Mouse (Mus musculus) testis, adult 2 months (tissue): ENCODE results near the gene Slc2a2. TPM values are rescaled to one million over a fixed set of nuclear protein-coding genes. Genes with fewer than 3 reads are reported as not detected.

Source experiments
- H3K27ac ChIP-seq: fragments of 200-500 bp; 2 replicates; pipeline ENCODE4 v1.5.1; 2012; ENCODE audit warnings: low read depth, low read length; ENCODE audit not compliant: control insufficient read depth, insufficient read depth
- H3K27me3 ChIP-seq: fragments of 200-500 bp; 2 replicates; pipeline ENCODE4 v1.6.1; 2012; ENCODE audit warnings: mild to moderate bottlenecking, low read length, moderate library complexity; ENCODE audit not compliant: control insufficient read depth, insufficient read depth
- H3K36me3 ChIP-seq: fragments of 200-500 bp; 2 replicates; pipeline ENCODE4 v1.6.1; 2012; ENCODE audit warnings: mild to moderate bottlenecking, low read length; ENCODE audit not compliant: control insufficient read depth, insufficient read depth
- H3K4me1 ChIP-seq: fragments of 200-500 bp; 2 replicates; pipeline ENCODE4 v1.6.1; 2012; ENCODE audit warnings: low read length; ENCODE audit not compliant: control insufficient read depth, insufficient read depth
- H3K4me3 ChIP-seq: fragments of 200-500 bp; 2 replicates; pipeline ENCODE4 v1.5.1; 2012; ENCODE audit warnings: low read depth, mild to moderate bottlenecking, low read length, moderate library complexity, mixed read lengths; ENCODE audit not compliant: control insufficient read depth
- CTCF ChIP-seq: fragments of 200-500 bp; IDR thresholded peaks from 2 replicates; pipeline ENCODE4 v1.5.1; 2012; ENCODE audit warnings: low read depth, mild to moderate bottlenecking, inconsistent platforms, low read length, moderate library complexity; ENCODE audit not compliant: control insufficient read depth, insufficient read depth, insufficient replicate concordance
- POLR2A ChIP-seq: fragments of 200-500 bp; IDR thresholded peaks from 2 replicates; pipeline ENCODE4 v1.6.1; 2012; ENCODE audit warnings: low read depth, mild to moderate bottlenecking, inconsistent platforms, low read length, moderate library complexity; ENCODE audit not compliant: control insufficient read depth
- polyA plus RNA-seq: library from polyadenylated mRNA; depleted of rRNA; stranded (reverse); fragments of >200 nt; gene quantifications from 2 replicates; pipeline ENCODE4 v1.2.3, GENCODE M21; 2012; rRNA removed

The Slc2a2 gene
- polyA plus RNA-seq: 0.19 and 0.26 TPM in 2 replicates

DNA sequence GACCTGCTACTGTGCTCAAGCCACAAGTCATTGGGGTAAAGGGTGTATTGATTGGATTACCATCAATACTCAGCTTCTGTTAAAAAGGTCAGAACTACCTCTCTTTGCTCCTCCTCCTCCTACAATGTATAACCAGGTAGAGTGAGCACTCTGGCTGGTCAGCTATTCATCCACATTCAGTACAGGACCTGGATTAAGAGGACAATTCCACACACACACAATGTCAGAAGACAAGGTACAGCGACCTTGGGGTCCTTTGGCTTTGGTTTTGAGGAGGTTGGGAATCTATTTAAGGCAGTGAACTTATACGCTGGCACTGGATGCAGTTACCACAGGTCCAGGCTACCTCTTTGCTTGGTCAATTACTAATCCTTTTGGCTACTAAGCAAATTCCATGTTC lies at the start of gene Slc2a2:
Gene Slc2a2 (plus strand): TSS at position 107 of the 400 bp plus-strand sequence.
- Histone ChIP-seq H3K27me3 (no peaks in the 10 kb centered on the region), H3K36me3 (no peaks in the 10 kb centered on the region), H3K27ac (no peak within 1 kb of the TSS), H3K4me3 (no peak within 1 kb of the TSS), H3K4me1 (no peaks in the 10 kb centered on the region)
- TF ChIP-seq CTCF: no peak
- no peak for TF ChIP-seq POLR2A

DNA sequence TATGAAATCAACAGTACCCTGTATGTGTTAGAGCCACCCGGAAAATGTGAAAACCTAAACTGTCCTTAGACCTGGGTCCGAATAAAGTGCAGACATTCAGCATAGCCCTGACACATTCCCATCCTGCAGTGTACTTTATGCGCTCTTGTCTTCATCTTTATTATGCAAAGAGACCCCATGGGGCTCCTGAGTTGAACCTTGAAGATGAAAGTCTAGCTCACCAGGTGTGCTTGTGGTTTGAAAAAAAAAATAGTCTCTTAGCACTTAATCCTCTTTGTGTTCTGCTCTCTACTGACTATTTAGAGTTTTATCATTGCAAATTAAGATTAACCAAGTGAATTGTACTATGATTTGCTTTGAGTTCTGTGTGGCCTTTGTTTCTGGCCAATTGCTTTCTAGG lies 45.1 kb upstream of the Slc2a2 start:
- Histone ChIP-seq H3K36me3 (no peaks in the 10 kb centered on the region), H3K4me3 (no peak overlapping the region), H3K4me1 (no peaks in the 10 kb centered on the region), H3K27me3 (no peaks in the 10 kb centered on the region), H3K27ac (no peak overlapping the region)
- no peak for TF ChIP-seq POLR2A
- TF ChIP-seq CTCF: no peak

DNA sequence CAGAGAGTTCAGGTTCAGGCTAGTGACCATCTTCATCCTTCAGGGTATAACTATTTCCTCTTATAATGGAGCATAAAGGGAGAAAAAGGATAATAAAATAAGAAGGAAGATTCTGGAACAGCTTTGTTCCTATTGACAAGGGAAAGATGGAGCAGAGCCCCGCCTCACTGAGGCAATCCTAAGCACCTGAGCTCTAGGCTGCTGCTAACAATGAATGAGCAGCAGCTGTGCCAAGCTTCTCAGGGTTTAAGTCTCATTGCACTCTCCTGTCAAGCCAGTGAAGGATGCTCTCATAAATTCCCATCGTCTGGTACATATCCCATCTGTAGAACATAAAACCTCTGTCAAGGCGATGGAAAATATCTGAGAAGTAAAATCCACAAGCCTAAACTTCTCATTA lies 44.7 kb upstream of the Slc2a2 start:
- H3K27ac ChIP-seq: no peak overlapping the region
- H3K4me3 ChIP-seq: no peak overlapping the region
- TF ChIP-seq CTCF (no peak), POLR2A (no peak)
- H3K4me1 ChIP-seq: no peaks in the 10 kb centered on the region
- no peaks in the 10 kb centered on the region for H3K27me3 ChIP-seq
- no peaks in the 10 kb centered on the region for H3K36me3 ChIP-seq

- no peak overlapping the region for H3K27ac ChIP-seq
- TF ChIP-seq CTCF (no peak), POLR2A (no peak)
- no peaks in the 10 kb centered on the region for H3K36me3 ChIP-seq
- H3K4me1 ChIP-seq: no peaks in the 10 kb centered on the region
- H3K4me3 ChIP-seq: no peak overlapping the region
- H3K27me3 ChIP-seq: no peaks in the 10 kb centered on the region
Measured at GRCm38 (mm10) chr3:28654740-28655139, 43.0 kb upstream of the Slc2a2 start.

DNA sequence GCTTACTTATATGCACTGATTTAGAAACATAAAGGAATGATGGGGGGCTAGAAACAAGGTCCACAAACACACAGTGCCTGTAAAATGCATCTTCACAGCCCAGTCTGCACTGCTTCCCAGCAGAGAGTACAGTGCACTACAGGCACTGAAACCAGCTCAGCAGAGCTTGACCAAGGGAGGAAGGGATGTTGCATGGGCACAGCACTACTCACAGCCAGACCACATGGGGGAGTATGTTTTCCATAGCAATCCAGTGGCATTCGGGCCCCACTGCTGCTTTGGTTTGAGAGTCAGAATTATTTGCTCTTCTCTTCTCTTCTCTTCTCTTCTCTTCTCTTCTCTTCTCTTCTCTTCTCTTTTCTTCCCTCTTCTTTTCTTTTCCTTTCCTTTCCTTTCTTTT lies 39.4 kb upstream of the Slc2a2 start:
- no peak for TF ChIP-seq POLR2A
- no peak for TF ChIP-seq CTCF
- no peaks in the 10 kb centered on the region for H3K4me1 ChIP-seq
- H3K4me3 ChIP-seq: no peak overlapping the region
- no peaks in the 10 kb centered on the region for H3K36me3 ChIP-seq
- no peak overlapping the region for H3K27ac ChIP-seq
- no peaks in the 10 kb centered on the region for H3K27me3 ChIP-seq

GRCm38 (mm10) chr3:28680851-28681250 lies 16.9 kb upstream of the Slc2a2 start:
- no peaks in the 10 kb centered on the region for H3K27me3 ChIP-seq
- no peak for TF ChIP-seq CTCF
- no peak for TF ChIP-seq POLR2A
- H3K4me3 ChIP-seq: no peak overlapping the region
- H3K4me1 ChIP-seq: no peaks in the 10 kb centered on the region
- H3K36me3 ChIP-seq: no peaks in the 10 kb centered on the region
- no peak overlapping the region for H3K27ac ChIP-seq

DNA sequence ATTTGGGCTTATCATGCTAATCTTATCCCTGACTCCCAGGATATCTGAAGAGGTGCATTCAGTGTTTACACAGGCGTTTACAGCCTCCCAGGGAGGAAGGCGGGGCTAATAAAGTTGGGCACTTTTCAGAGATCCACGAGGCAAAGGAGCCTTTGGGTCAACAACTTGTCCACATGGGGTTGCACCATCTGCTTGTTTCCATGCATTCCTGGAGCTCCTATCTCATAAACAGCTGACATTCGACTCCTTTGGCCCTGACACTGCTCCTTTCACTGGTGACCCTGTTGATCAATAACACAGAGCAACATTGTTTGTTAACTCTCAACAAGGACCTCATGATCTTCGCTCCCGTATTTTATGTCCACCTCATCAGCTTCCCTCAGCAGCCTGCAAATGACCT lies 15.8 kb upstream of the Slc2a2 start:
- TF ChIP-seq POLR2A (no peak), CTCF (no peak)
- Histone ChIP-seq H3K36me3 (no peaks in the 10 kb centered on the region), H3K4me3 (no peak overlapping the region), H3K27me3 (no peaks in the 10 kb centered on the region), H3K4me1 (no peaks in the 10 kb centered on the region), H3K27ac (no peak overlapping the region)

- no peaks in the 10 kb centered on the region for H3K36me3 ChIP-seq
Measured at GRCm38 (mm10) chr3:28682411-28682810, 15.3 kb upstream of the Slc2a2 start.

More at GRCm38 (mm10) chr3:28682411-28682810, 15.3 kb upstream of the Slc2a2 start:
- no peak overlapping the region for H3K27ac ChIP-seq
- TF ChIP-seq POLR2A (no peak), CTCF (no peak)
- H3K4me3 ChIP-seq: no peak overlapping the region
- H3K4me1 ChIP-seq: no peaks in the 10 kb centered on the region
- H3K27me3 ChIP-seq: no peaks in the 10 kb centered on the region
